Mouse (Mus musculus): ENCODE measurements around the gene Gm2016.
"Not testable (repeated sequence)": the region's sequence is repeated elsewhere in the genome, so short reads cannot be mapped to it uniquely, and the experiment has no call there.

- not testable (repeated sequence) for TF ChIP-seq GATA1, TAL1 (IDR thresholded peaks at IDR 0.05; ENCODE audit: low read length)
These were observed 31.6 kb upstream of the Gm2016 start, which contains the start of gene Gm2001 for GRCm38 (mm10) chr12:87842239-87842638.

All from erythroblast, embryonic 14.5 days (primary cell).